Mouse (Mus musculus): ENCODE measurements at regions not wholly inside any gene's neighbourhood (a gene's known extent, or its start where the extent isn't known, plus 50 kb on each side); places are given as distances from the start of the nearest gene placed in this dataset.

DNA sequence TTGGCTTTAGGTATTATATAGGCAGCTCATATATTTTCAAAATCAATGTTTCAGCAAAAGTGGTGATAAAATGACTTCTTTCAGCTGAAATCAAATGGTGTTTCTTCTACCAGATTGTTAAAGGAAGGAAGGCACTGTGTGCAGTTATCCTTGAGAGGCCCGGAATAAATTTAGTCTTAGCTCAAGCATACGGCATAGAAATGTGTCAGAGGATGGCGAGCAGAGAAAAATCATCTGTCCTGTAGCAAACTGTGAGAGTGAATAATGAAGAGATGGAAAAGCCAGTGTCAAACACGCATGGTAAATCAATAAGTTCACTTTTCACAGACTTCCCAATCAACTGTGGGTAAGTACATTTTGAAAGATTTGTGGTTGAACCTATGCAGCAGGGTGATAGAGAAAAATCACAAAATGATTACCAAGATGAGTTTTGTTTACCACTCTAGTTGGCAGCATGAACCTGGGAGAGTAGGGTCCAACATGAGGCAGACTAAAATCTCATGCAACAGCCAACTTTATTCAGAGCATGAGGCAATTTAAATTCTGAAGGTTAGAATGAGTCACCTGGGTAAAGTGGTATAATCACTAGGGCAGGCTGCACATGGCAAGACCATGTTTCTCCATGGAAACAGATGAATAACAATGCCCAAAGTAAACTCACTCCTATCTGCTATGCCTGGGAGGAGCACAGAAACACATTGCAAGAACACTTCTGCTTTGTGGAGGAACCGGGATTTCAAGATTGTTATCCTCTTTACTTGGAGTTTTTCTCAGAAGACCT lies 55.7 kb downstream of the AI429214 start:
- ATAC-seq (replicated peaks; ENCODE audit: low FRiP score, low TSS enrichment, low read depth): no peak

DNA sequence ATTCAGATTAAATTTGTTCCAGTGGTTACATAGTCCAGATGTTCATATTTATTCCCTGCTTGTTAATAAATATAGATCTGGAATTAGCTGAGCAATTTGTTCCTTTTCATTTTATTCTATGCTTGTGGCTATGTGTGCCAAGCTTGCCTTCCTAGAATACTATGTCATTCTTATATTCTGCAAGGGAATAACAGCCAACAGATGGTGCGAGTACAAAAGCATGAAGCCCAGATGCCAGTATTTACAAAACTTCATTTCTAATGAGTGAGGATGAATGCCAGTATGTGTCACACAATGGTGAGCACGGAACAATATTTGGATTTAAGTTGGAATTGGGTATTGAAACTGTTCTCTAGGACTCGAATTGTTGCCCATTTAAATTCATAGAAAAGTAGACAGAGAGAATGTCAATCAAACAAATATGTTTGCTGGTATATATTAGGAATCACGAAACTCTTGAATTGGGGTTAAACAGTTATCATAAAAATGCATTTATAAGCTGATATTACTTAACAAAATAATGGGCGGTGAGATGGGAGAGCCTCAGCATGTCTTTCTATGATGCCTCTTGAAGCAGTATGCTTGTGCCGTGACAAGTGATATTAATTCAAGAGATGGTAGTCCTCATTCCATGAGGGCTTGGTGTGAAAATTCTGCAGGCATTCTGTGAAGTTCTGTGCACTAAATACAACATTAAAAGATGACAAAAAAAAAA lies 56.7 kb downstream of the AI429214 start:
- Histone ChIP-seq H3K4me1 (replicated peaks; ENCODE audit: control insufficient read depth, insufficient read depth, low read length) (peaks cover 4% of the 10 kb centered on the region; the same call in 1 of the 2 replicates), H3K9me3 (ENCODE audit: control insufficient read depth, low read length) (no peaks in the 10 kb centered on the region), H3K4me3 (ENCODE audit: low read depth, low read length) (no peak overlapping the region), H3K4me2 (ENCODE audit: low read length) (no peak overlapping the region), H3K9ac (ENCODE audit: low read length) (no peak overlapping the region), H3K27me3 (replicated peaks; ENCODE audit: control insufficient read depth, insufficient read depth, low read length) (no peaks in the 10 kb centered on the region), H3K27ac (ENCODE audit: low read depth) (peak overlapping the region; percentile 11; the same call in 1 of the 2 replicates), H3K36me3 (ENCODE audit: control insufficient read depth, insufficient read depth, low read length) (no peaks in the 10 kb centered on the region)
- WGBS: 75% methylated on average over 6 of the region's 6 CpGs
- DNase-seq (ENCODE audit: low spot score) (no peak), ATAC-seq (replicated peaks; ENCODE audit: low FRiP score, low TSS enrichment, low read depth) (no peak)

More for the DNA sequence above, 55.7 kb downstream of the AI429214 start:
- Histone ChIP-seq H3K4me3 (ENCODE audit: low read depth, low read length) (no peak overlapping the region), H3K27me3 (replicated peaks; ENCODE audit: control insufficient read depth, insufficient read depth, low read length) (no peaks in the 10 kb centered on the region), H3K9me3 (ENCODE audit: control insufficient read depth, low read length) (no peaks in the 10 kb centered on the region), H3K27ac (ENCODE audit: low read depth) (no peak overlapping the region), H3K4me2 (ENCODE audit: low read length) (no peak overlapping the region), H3K4me1 (replicated peaks; ENCODE audit: control insufficient read depth, insufficient read depth, low read length) (peaks cover 4% of the 10 kb centered on the region; the same call in 1 of the 2 replicates), H3K9ac (ENCODE audit: low read length) (no peak overlapping the region), H3K36me3 (ENCODE audit: control insufficient read depth, insufficient read depth, low read length) (no peaks in the 10 kb centered on the region)
- no peak for DNase-seq (ENCODE audit: low spot score)
- 82% methylated on average over 5 of the region's 5 CpGs for WGBS

DNA sequence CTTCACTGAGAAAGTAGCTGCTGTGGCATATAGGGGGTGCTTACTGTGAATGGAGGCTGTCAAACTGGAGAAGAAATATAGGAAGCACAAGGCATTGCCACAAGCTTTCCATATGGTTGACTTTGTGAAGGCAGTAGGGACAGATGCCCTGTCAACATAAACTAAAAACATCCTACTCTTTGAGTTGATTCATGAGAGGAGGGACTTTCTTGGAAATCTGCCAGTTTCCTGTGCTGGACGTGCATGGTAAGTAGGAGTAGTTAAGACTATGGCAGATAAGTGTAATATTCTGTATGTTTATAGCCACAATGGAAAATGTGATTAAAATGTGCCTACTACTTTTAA lies 57.3 kb downstream of the AI429214 start:
- H3K4me2 ChIP-seq (ENCODE audit: low read length): no peak overlapping the region
- no peaks in the 10 kb centered on the region for H3K9me3 ChIP-seq (ENCODE audit: control insufficient read depth, low read length)
- no peaks in the 10 kb centered on the region for H3K36me3 ChIP-seq (ENCODE audit: control insufficient read depth, insufficient read depth, low read length)
- H3K9ac ChIP-seq (ENCODE audit: low read length): no peak overlapping the region
- peaks cover 4% of the 10 kb centered on the region; the same call in 1 of the 2 replicates for H3K4me1 ChIP-seq (replicated peaks; ENCODE audit: control insufficient read depth, insufficient read depth, low read length)
- ATAC-seq (replicated peaks; ENCODE audit: low FRiP score, low TSS enrichment, low read depth) (no peak), DNase-seq (ENCODE audit: low spot score) (no peak)
- peak overlapping the region; percentile 11; the same call in 1 of the 2 replicates for H3K27ac ChIP-seq (ENCODE audit: low read depth)
- no peak overlapping the region for H3K4me3 ChIP-seq (ENCODE audit: low read depth, low read length)
- 23% methylated on average over 1 of the region's 1 CpGs for WGBS
- no peaks in the 10 kb centered on the region for H3K27me3 ChIP-seq (replicated peaks; ENCODE audit: control insufficient read depth, insufficient read depth, low read length)

DNA sequence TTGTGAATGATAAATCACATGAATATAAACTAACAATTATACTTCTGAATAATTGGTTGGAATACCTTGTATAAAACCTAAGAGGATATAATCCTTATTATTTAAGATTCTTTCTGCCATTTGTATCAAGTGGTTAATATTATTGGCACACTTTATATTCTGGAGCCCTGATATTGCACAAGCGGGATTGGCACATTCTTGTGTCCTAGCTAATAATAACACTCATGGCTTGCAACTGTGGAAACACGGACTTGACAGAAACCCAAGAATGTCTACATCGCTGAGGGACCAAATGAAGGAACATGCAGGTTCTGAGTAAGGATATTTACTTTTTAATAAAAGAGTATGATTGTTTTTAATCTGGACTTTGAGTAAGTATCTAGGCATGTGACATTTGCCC lies 63.0 kb downstream of the AI429214 start:
- Histone ChIP-seq H3K9ac (ENCODE audit: low read length) (no peak overlapping the region), H3K4me3 (ENCODE audit: low read depth, low read length) (no peak overlapping the region), H3K27ac (ENCODE audit: low read depth) (no peak overlapping the region), H3K4me2 (ENCODE audit: low read length) (no peak overlapping the region), H3K36me3 (ENCODE audit: control insufficient read depth, insufficient read depth, low read length) (no peaks in the 10 kb centered on the region), H3K27me3 (replicated peaks; ENCODE audit: control insufficient read depth, insufficient read depth, low read length) (no peaks in the 10 kb centered on the region), H3K4me1 (replicated peaks; ENCODE audit: control insufficient read depth, insufficient read depth, low read length) (no peaks in the 10 kb centered on the region), H3K9me3 (ENCODE audit: control insufficient read depth, low read length) (no peaks in the 10 kb centered on the region)
- 84% methylated on average over 3 of the region's 3 CpGs for WGBS
- DNase-seq (ENCODE audit: low spot score) (no peak), ATAC-seq (replicated peaks; ENCODE audit: low FRiP score, low TSS enrichment, low read depth) (no peak)

DNA sequence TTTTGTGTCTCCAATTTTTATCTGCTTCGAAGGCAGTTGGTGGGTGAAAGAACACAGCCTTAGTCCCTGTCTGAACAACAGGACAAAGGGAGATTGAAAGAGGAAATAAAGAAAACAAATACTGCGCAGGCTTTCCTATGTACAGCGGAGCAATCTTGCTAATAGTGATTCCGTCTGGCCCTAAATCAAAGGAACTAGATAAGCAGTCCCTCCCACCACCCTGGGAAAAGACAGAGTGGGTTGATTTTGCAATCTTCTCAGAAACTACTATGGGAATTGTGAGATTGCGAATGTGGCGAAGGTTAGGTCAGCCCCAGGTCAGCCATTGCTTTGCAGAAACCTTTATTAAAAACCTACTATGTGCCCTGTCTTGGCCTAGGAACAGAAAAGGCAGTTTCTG lies 65.0 kb downstream of the AI429214 start:
- no peaks in the 10 kb centered on the region for H3K9me3 ChIP-seq (ENCODE audit: control insufficient read depth, low read length)
- no peak overlapping the region for H3K4me2 ChIP-seq (ENCODE audit: low read length)
- no peaks in the 10 kb centered on the region for H3K27me3 ChIP-seq (replicated peaks; ENCODE audit: control insufficient read depth, insufficient read depth, low read length)
- no peak for DNase-seq (ENCODE audit: low spot score)
- no peaks in the 10 kb centered on the region for H3K36me3 ChIP-seq (ENCODE audit: control insufficient read depth, insufficient read depth, low read length)
- H3K4me3 ChIP-seq (ENCODE audit: low read depth, low read length): no peak overlapping the region
- no peak for ATAC-seq (replicated peaks; ENCODE audit: low FRiP score, low TSS enrichment, low read depth)
- WGBS: 62% methylated on average over 6 of the region's 6 CpGs
- H3K4me1 ChIP-seq (replicated peaks; ENCODE audit: control insufficient read depth, insufficient read depth, low read length): 0 out of 2 replicates have a peak, but pooled peaks cover under 1% of the 10 kb centered on the region
- no peak overlapping the region for H3K27ac ChIP-seq (ENCODE audit: low read depth)
- no peak overlapping the region for H3K9ac ChIP-seq (ENCODE audit: low read length)

DNA sequence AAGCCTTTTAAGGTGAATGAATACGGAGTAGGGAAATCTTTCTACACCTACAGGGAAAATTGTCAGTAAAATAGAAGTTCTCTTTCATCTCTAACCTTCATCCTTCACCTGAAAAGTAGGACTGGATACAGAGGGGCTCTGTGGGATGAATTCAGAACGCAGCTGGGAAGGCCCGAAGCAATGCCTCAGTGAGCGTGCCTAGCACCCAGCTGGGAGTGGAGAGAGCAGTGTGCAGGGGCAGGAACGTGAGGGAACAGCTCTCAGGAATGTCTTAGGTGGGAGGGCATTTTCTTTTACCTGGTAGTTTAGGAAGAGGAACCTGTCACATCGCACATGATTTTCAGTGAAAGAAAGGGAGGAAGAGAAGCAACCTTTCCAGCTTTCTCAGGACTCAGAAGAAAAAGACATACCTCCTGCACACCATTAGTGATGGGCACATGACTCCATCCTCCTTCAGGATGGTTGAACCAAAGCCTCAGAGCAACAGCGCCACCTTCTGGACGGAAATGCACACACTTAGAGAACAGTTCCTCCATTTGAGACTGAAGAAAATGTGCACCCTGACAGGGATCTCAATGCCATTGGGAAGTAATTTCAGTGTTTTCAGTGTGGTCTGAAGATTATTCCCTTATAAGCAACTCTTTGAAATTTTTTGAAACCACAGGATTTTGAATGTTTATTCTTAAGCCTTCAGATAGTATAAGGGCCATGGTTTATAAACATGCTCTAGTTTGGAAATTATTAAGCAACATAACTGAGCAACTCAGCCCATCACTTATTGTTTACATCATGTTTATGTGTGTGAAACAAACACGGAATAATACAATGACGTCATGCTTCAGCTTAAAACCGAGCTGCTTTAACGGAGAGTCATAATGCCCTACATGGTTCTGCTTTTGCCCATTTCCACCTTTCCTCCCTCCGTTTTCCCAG lies 68.9 kb downstream of the AI429214 start:
- Histone ChIP-seq H3K4me1 (replicated peaks; ENCODE audit: control insufficient read depth, insufficient read depth, low read length) (0 out of 2 replicates have a peak, but pooled peaks cover 3% of the 10 kb centered on the region), H3K4me2 (ENCODE audit: low read length) (no peak overlapping the region), H3K9me3 (ENCODE audit: control insufficient read depth, low read length) (no peaks in the 10 kb centered on the region), H3K27me3 (replicated peaks; ENCODE audit: control insufficient read depth, insufficient read depth, low read length) (no peaks in the 10 kb centered on the region), H3K4me3 (ENCODE audit: low read depth, low read length) (no peak overlapping the region), H3K9ac (ENCODE audit: low read length) (no peak overlapping the region), H3K36me3 (ENCODE audit: control insufficient read depth, insufficient read depth, low read length) (no peaks in the 10 kb centered on the region), H3K27ac (ENCODE audit: low read depth) (no peak overlapping the region)
- ATAC-seq (replicated peaks; ENCODE audit: low FRiP score, low TSS enrichment, low read depth) (no peak; the same call in 1 of the 2 replicates), DNase-seq (ENCODE audit: low spot score) (peak; percentile 93)
- WGBS: 35% methylated on average over 13 of the region's 13 CpGs

DNA sequence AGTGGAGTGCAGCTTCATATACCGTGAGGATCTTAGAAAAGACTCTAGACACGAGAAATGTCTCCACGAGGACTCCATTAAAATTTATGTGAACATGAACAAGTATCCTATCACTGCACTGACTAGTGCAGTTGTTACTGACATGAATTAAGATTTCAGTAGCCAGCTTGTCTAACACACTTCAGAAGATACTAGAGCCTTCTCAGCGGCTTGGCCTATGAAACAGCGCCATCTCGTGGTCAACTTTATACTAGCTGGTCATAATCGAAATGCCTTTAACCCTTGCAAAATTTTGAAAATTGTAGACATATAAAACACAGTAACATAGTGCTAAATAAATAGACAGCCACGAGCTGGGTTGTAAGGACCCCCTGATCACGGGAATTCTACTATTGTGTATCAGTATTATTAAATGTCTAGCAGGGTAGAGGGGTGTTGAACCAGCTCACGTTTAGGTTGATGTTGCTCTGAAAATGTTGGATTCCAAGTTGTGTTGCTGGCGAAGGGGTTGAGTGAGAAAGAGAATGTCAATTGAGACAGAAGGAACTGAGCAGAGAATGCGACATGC lies 70.4 kb downstream of the AI429214 start:
- peak; percentile 88 for DNase-seq (ENCODE audit: low spot score)
- Histone ChIP-seq H3K9ac (ENCODE audit: low read length) (no peak overlapping the region), H3K4me1 (replicated peaks; ENCODE audit: control insufficient read depth, insufficient read depth, low read length) (0 out of 2 replicates have a peak, but pooled peaks cover 3% of the 10 kb centered on the region), H3K9me3 (ENCODE audit: control insufficient read depth, low read length) (no peaks in the 10 kb centered on the region), H3K4me2 (ENCODE audit: low read length) (no peak overlapping the region), H3K27me3 (replicated peaks; ENCODE audit: control insufficient read depth, insufficient read depth, low read length) (no peaks in the 10 kb centered on the region), H3K27ac (ENCODE audit: low read depth) (no peak overlapping the region), H3K4me3 (ENCODE audit: low read depth, low read length) (no peak overlapping the region), H3K36me3 (ENCODE audit: control insufficient read depth, insufficient read depth, low read length) (no peaks in the 10 kb centered on the region)
- 18% methylated on average over 12 of the region's 12 CpGs for WGBS
- peak; percentile 36; the same call in 1 of the 2 replicates for ATAC-seq (replicated peaks; ENCODE audit: low FRiP score, low TSS enrichment, low read depth)

DNA sequence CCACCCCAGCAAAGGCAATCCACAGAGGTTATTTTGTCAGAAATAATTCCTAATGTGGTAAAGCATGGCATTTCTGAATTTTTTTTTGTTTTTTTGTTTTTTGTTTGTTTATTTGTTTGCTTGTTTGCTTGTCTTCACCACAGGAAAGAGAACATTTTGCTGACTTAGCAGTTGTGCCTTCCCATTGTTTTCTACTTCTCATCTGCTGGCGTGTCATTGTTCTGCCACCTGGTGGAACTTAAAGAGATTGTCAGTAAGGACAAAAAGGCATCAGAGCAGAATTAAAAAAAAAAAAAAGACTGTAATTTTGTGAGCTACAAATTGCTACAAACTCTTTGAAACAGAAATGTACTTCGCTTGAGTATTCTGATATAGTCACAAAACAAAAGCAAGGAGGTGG lies 79.5 kb downstream of the AI429214 start:
- Histone ChIP-seq H3K9me3 (ENCODE audit: control insufficient read depth, low read length) (no peaks in the 10 kb centered on the region), H3K36me3 (ENCODE audit: control insufficient read depth, insufficient read depth, low read length) (no peaks in the 10 kb centered on the region), H3K4me2 (ENCODE audit: low read length) (no peak overlapping the region), H3K4me1 (replicated peaks; ENCODE audit: control insufficient read depth, insufficient read depth, low read length) (no peaks in the 10 kb centered on the region), H3K27ac (ENCODE audit: low read depth) (no peak overlapping the region), H3K9ac (ENCODE audit: low read length) (no peak overlapping the region), H3K4me3 (ENCODE audit: low read depth, low read length) (no peak overlapping the region), H3K27me3 (replicated peaks; ENCODE audit: control insufficient read depth, insufficient read depth, low read length) (no peaks in the 10 kb centered on the region)
- ATAC-seq (replicated peaks; ENCODE audit: low FRiP score, low TSS enrichment, low read depth) (no peak), DNase-seq (ENCODE audit: low spot score) (no peak)
- 23% methylated on average over 2 of the region's 2 CpGs for WGBS

Data from intestine, embryonic 14.5 days (tissue).